Mouse (Mus musculus) testis, adult 2 months (tissue): ENCODE measurements at regions not wholly inside any gene's neighbourhood (a gene's known extent, or its start where the extent isn't known, plus 50 kb on each side); places are given as distances from the start of the nearest gene placed in this dataset.

ENCODE experiments used
- CTCF ChIP-seq: fragments of 200-500 bp; IDR thresholded peaks from 2 replicates; pipeline ENCODE4 v1.5.1; 2012; ENCODE audit warnings: low read depth, mild to moderate bottlenecking, inconsistent platforms, low read length, moderate library complexity; ENCODE audit not compliant: control insufficient read depth, insufficient read depth, insufficient replicate concordance
- POLR2A ChIP-seq: fragments of 200-500 bp; IDR thresholded peaks from 2 replicates; pipeline ENCODE4 v1.6.1; 2012; ENCODE audit warnings: low read depth, mild to moderate bottlenecking, inconsistent platforms, low read length, moderate library complexity; ENCODE audit not compliant: control insufficient read depth

DNA sequence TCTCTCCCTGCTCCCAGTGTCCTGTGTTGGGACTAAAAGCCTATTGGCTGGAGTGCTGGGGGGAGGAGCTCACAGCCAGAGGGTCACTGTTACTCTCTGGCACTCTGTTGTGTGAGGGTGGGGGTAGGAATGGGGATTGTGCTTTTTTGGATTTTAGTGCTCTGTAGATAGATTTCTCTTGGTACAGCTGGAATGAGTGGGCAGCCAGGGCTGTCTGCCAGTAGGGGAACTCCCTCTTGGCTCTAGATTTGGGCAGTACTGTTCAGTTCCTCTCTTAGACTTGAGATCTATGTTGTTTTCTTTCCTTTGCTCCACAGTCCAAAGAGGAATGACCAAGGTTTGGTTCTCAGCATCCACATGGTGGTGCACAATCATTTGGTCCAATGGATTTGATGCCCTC, 282.6 kb downstream of the Fgf9 start:
- TF ChIP-seq CTCF (no peak), POLR2A (no peak)
